Mouse (Mus musculus) limb, embryonic 13.5 days (tissue): ENCODE measurements around the gene Macf1. TPM values are rescaled to one million over a fixed set of nuclear protein-coding genes. Genes with fewer than 3 reads are reported as not detected.

ENCODE experiments used
- ATAC-seq: fragments of 200-750 bp; cut with Nextera tagmentation; 2 replicates; pipeline ENCODE4 v1.8.0; 2017; ENCODE audit warnings: low read depth, moderate number of reproducible peaks, moderate TSS enrichment; ENCODE audit not compliant: low FRiP score
- H3K27ac ChIP-seq: fragments of 300-500 bp; sonication (generic); 2 replicates; pipeline ENCODE4 v1.5.1; 2015; ENCODE audit warnings: inconsistent platforms, mild to moderate bottlenecking, moderate library complexity
- H3K27me3 ChIP-seq: fragments of 300-500 bp; sonication (generic); 2 replicates; pipeline ENCODE4 v1.6.1; 2015; ENCODE audit warnings: mild to moderate bottlenecking, inconsistent platforms
- H3K36me3 ChIP-seq: fragments of 300-500 bp; sonication (generic); 2 replicates; pipeline ENCODE4 v1.6.1; 2015; ENCODE audit warnings: inconsistent platforms, mild to moderate bottlenecking, moderate library complexity
- H3K4me1 ChIP-seq: fragments of 300-500 bp; sonication (generic); 2 replicates; pipeline ENCODE4 v1.6.1; 2015; ENCODE audit warnings: inconsistent platforms
- H3K4me2 ChIP-seq: fragments of 300-500 bp; sonication (generic); replicated peaks from 2 replicates; pipeline ENCODE4 v1.6.1; 2015; ENCODE audit warnings: inconsistent platforms, mild to moderate bottlenecking, moderate library complexity
- H3K4me3 ChIP-seq: fragments of 300-500 bp; sonication (generic); 2 replicates; pipeline ENCODE4 v1.5.1; 2015; ENCODE audit warnings: moderate library complexity, mild to moderate bottlenecking, inconsistent platforms
- H3K9ac ChIP-seq: fragments of 300-500 bp; sonication (generic); 2 replicates; pipeline ENCODE4 v1.6.1; 2015; ENCODE audit warnings: mild to moderate bottlenecking, inconsistent platforms
- H3K9me3 ChIP-seq: fragments of 300-500 bp; sonication (generic); 2 replicates; pipeline ENCODE4 v1.6.1; 2016; ENCODE audit warnings: inconsistent platforms
- WGBS: fragments of 180-500 bp; shearing (Covaris S2); methylation state at CpG from one replicate; pipeline ENCODE4 v1.1.7; 2015; 5-methylcytosine and 5-hydroxymethylcytosine counted together
- polyA plus RNA-seq: library from polyadenylated mRNA; unstranded; fragments of >200 nt; fragmentation: Nextera tagmentation; extraction: Ambion mirVana; gene quantifications from 2 replicates; pipeline ENCODE4 v1.2.1, GENCODE M21; 2015

Macf1 gene
- polyA plus RNA-seq, 1 experiment from 2014 or later: 48.0 TPM

DNA sequence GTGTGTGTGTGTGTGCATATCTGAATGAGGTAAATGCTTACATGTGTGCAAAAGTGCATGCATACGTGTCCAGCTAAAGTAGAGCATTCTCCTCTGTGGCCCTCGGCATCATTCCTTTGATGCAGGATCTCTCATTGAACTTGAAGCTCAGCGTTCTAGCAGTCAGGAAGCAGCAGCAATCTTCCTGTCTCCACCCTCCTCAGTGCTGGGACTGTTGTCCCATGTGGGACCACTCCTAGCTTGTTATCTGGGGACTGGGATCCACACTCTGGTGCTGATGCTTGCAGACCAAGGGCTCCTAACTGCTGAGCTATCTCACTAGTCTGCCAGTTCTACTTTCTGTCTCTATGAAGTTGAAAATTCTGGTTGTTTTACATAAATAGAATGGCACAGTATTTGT, 52.5 kb downstream of the Macf1 start:
- Histone ChIP-seq H3K4me3 (no peak overlapping the region), H3K9ac (no peak overlapping the region), H3K4me1 (peaks cover 4% of the 10 kb centered on the region), H3K27me3 (no peaks in the 10 kb centered on the region), H3K9me3 (no peaks in the 10 kb centered on the region), H3K27ac (no peak overlapping the region), H3K36me3 (peaks cover 5% of the 10 kb centered on the region; the same call in 1 of the 2 replicates), H3K4me2 (no peak overlapping the region)
- no peak for ATAC-seq
- WGBS: 85% methylated on average over 3 of the region's 3 CpGs

DNA sequence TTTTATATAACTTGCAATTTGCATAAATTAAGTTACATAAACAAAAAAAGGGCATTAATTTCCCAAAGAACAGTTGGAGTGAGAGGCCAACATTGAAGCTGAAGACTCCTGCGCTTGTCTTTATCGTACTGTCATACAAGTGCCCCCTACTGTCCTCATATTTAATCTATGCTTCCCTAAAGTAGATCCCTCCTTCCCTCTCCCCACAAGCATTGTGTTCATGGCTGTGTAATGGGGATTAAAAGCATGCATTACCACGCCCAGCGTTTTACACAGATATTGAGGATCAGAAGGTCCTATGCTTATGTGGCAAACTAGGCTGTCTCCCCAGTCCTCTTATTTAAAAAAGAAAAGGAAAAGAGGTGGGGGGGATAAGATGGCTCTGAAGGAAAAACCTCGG, 56.5 kb downstream of the Macf1 start:
- no peaks in the 10 kb centered on the region for H3K27me3 ChIP-seq
- peaks cover 20% of the 10 kb centered on the region for H3K4me1 ChIP-seq
- ATAC-seq: no peak
- no peak overlapping the region for H3K4me2 ChIP-seq
- WGBS: 82% methylated on average over 5 of the region's 5 CpGs
- no peak overlapping the region; the same call in 1 of the 2 replicates for H3K27ac ChIP-seq
- no peaks in the 10 kb centered on the region for H3K9me3 ChIP-seq
- peaks cover 5% of the 10 kb centered on the region; the same call in 1 of the 2 replicates for H3K36me3 ChIP-seq
- H3K9ac ChIP-seq: no peak overlapping the region
- H3K4me3 ChIP-seq: no peak overlapping the region

DNA sequence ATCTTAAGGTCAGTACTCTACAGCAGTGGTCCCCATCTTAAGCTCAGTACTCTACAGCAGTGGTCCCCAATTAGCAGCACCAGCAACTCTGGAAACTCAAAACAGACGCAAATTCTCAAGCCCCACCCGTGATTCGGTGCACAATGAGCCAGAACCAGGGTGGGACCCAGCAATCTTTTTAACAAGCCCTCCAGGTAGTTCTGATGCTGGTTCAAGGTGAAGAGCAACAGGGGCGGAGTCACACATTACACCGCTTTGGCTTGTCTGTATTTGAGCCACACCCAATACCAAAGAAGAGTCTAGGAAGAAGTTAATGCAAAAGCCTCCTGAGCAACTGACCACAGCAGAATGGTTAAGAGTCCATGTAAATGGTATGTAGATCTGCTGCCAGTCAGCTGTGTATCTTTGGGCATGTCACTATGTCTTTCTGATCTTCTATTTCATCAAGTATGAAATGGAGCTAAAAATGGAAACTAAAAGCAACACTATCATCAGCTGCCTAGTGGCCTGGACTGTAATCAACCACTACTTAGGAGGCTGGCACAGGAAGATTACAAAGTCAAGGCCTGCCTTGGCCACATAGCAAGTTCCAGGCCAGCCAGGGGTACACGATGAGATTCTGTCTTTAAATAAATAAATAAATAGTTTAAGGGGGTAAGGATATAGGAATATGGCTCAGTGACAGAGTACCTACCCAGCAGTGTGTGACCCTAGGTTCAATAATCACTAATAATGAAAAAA, 58.7 kb downstream of the Macf1 start:
- WGBS: 73% methylated on average over 6 of the region's 6 CpGs
- ATAC-seq: no peak
- Histone ChIP-seq H3K4me2 (no peak overlapping the region), H3K36me3 (peaks cover 5% of the 10 kb centered on the region; the same call in 1 of the 2 replicates), H3K27ac (no peak overlapping the region; the same call in 1 of the 2 replicates), H3K9ac (no peak overlapping the region), H3K4me3 (no peak overlapping the region), H3K27me3 (no peaks in the 10 kb centered on the region), H3K9me3 (no peaks in the 10 kb centered on the region), H3K4me1 (peaks cover 20% of the 10 kb centered on the region)

DNA sequence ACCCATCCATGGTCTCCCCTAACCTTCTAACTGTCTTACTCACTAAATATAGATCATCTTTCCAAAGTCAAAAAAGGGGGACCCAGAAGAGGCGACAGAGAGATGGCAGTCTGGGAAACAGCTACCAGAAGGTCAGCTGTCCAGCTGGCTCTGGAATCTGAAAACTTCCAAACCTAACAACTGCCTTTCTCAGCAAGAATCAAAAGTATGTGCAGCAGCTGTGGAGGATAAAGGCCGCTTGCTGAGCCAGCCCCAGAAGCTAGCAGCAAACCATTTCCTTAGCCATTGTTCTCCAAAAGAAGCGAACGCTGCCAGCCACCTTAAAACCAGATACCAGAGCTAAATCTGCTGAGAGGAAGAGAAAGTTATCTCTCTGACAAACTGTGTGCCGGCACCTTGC, 59.7 kb downstream of the Macf1 start:
- Histone ChIP-seq H3K36me3 (peaks cover 5% of the 10 kb centered on the region; the same call in 1 of the 2 replicates), H3K4me3 (no peak overlapping the region), H3K4me2 (no peak overlapping the region), H3K4me1 (peaks cover 20% of the 10 kb centered on the region), H3K9me3 (no peaks in the 10 kb centered on the region), H3K9ac (no peak overlapping the region), H3K27ac (peak overlapping the region; percentile 48; the same call in 1 of the 2 replicates), H3K27me3 (no peaks in the 10 kb centered on the region)
- ATAC-seq: peak; percentile 71; the same call in 1 of the 2 replicates
- 39% methylated on average over 5 of the region's 5 CpGs for WGBS

DNA sequence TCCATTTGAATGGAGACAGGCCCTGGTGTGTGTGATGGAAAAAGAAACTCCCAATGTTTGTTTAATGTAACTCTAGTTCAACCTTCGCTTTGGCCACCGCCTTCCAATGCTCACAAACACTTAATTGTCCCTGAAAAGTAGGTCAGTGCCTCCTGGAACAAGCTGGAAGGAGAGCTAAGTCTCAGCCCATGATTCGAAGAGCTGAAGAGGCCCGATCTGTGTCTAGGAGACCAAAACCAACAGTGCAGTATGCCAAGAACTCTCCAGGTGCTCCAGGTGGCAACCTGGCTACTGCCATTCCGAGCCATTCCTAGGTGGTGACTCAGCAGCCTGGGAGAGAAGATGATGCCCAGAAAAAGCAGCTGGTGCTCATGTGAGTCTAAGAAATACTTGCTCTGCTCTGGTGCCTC, 60.4 kb downstream of the Macf1 start:
- 80% methylated on average over 5 of the region's 5 CpGs for WGBS
- no peak overlapping the region for H3K9ac ChIP-seq
- H3K4me1 ChIP-seq: peaks cover 20% of the 10 kb centered on the region
- H3K9me3 ChIP-seq: no peaks in the 10 kb centered on the region
- ATAC-seq: no peak
- H3K4me2 ChIP-seq: no peak overlapping the region
- H3K36me3 ChIP-seq: no peaks in the 10 kb centered on the region
- H3K4me3 ChIP-seq: no peak overlapping the region
- no peaks in the 10 kb centered on the region for H3K27me3 ChIP-seq
- H3K27ac ChIP-seq: no peak overlapping the region

DNA sequence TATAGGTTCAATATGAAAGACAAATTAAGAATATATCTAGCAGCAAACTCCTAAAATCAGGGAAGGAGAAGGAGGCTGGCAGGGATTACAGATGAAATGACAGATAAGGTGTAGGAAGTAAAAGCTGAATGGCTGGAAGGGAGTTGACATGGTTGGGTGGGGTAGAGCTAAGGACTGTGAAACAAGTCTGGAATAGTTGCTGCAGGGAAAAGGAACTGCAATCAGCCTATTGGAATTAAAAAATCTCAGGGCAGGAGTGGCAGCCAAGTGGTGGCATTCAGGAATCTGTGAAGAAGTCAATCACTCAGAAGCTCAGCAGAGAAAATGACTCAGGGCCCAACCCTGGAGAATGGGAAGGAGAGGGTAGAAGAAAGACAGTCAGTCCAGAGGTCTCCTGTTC, 62.4 kb downstream of the Macf1 start:
- H3K4me2 ChIP-seq: no peak overlapping the region
- H3K9ac ChIP-seq: no peak overlapping the region
- no peaks in the 10 kb centered on the region for H3K9me3 ChIP-seq
- no peak overlapping the region for H3K27ac ChIP-seq
- H3K27me3 ChIP-seq: no peaks in the 10 kb centered on the region
- no peaks in the 10 kb centered on the region for H3K36me3 ChIP-seq
- no peak overlapping the region for H3K4me3 ChIP-seq
- H3K4me1 ChIP-seq: peaks cover 20% of the 10 kb centered on the region
- no peak for ATAC-seq

DNA sequence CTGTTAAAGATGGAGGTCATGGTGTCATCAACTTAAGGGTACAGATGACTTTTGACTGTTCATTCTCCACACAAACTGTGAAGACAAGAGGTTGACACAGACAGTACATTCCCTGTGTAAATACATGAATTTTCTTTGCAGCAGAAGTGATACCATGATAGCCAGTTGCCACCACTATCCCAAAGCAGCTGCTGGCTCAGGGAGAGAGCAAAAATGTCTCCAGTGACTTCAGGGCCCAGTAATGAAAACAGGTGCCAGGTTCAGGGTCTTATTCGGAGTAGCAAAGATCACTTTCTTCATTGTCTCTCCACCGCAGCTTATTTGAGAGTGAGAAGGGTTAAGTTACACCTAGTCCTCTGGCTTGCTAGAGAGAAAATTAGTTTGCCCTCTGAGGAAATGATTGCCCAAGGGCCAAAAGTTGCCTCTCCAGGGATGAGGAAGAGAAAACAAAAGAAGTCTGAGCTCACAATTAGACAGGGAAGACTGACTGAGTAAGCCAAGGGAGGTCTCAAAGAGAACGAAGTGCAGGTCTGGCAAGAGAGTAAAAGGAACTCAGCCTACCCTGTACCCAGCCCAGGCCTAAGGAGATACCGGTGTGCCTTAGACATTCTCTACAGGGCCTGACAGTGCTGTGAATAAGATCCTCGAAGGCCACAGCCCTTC, 66.3 kb downstream of the Macf1 start:
- no peak overlapping the region for H3K4me3 ChIP-seq
- H3K4me2 ChIP-seq: no peak overlapping the region
- WGBS: 76% methylated on average over 5 of the region's 5 CpGs
- H3K36me3 ChIP-seq: no peaks in the 10 kb centered on the region
- H3K4me1 ChIP-seq: peaks cover 5% of the 10 kb centered on the region; the same call in 1 of the 2 replicates
- H3K9ac ChIP-seq: no peak overlapping the region
- no peaks in the 10 kb centered on the region for H3K9me3 ChIP-seq
- no peaks in the 10 kb centered on the region for H3K27me3 ChIP-seq
- 0 out of 2 replicates have a peak overlapping the region, but pooled peaks have one; percentile 23 for H3K27ac ChIP-seq
- no peak for ATAC-seq

DNA sequence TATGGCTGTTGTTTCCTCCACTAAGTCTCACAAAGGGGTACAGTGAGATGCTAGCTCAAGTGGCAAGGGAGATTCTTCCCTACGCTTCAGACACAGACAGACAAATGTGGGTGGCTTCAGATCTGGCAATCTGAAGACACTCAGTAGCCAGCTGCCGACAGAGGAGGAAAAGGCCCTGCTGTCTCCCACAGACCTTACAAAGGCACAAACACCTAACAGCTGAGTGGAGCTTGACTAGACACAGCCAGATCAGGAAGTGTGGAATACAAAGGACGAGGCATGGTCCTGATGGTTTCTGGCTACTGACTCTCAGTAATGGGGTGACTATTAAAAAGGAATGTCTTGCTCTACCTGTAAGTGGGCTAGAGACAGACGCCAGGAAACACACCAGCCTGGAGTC, 67.2 kb downstream of the Macf1 start:
- H3K9me3 ChIP-seq: no peaks in the 10 kb centered on the region
- peaks cover 8% of the 10 kb centered on the region; the same call in 1 of the 2 replicates for H3K4me1 ChIP-seq
- no peak overlapping the region for H3K9ac ChIP-seq
- ATAC-seq: no peak
- 63% methylated on average over 4 of the region's 4 CpGs for WGBS
- no peaks in the 10 kb centered on the region for H3K27me3 ChIP-seq
- H3K4me2 ChIP-seq: no peak overlapping the region
- H3K4me3 ChIP-seq: no peak overlapping the region
- H3K27ac ChIP-seq: peak overlapping the region; percentile 23; the same call in 1 of the 2 replicates
- no peaks in the 10 kb centered on the region for H3K36me3 ChIP-seq

DNA sequence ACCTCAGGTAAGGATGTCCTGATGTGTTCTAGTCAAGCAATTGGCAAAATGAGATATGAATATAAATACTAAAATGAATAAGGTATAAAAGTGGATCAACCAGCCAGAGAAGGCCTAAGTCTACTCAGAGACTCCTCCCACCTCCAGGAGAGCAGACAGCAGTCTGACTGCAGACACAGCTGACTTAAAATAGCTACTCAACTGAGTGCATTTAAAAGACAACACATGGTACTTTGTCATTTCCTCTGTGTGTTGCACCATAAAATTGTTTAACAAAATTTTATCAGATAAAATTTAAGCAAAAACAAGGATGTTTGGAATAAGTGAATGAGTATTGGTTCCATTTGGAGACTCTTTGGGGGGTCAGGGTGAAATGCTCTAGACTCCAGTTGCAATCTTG, 67.7 kb downstream of the Macf1 start:
- H3K9me3 ChIP-seq: no peaks in the 10 kb centered on the region
- H3K4me3 ChIP-seq: no peak overlapping the region
- H3K27me3 ChIP-seq: no peaks in the 10 kb centered on the region
- H3K4me2 ChIP-seq: no peak overlapping the region
- no peak overlapping the region for H3K27ac ChIP-seq
- no peak for ATAC-seq
- peaks cover 8% of the 10 kb centered on the region; the same call in 1 of the 2 replicates for H3K4me1 ChIP-seq
- no peaks in the 10 kb centered on the region for H3K36me3 ChIP-seq
- H3K9ac ChIP-seq: no peak overlapping the region

DNA sequence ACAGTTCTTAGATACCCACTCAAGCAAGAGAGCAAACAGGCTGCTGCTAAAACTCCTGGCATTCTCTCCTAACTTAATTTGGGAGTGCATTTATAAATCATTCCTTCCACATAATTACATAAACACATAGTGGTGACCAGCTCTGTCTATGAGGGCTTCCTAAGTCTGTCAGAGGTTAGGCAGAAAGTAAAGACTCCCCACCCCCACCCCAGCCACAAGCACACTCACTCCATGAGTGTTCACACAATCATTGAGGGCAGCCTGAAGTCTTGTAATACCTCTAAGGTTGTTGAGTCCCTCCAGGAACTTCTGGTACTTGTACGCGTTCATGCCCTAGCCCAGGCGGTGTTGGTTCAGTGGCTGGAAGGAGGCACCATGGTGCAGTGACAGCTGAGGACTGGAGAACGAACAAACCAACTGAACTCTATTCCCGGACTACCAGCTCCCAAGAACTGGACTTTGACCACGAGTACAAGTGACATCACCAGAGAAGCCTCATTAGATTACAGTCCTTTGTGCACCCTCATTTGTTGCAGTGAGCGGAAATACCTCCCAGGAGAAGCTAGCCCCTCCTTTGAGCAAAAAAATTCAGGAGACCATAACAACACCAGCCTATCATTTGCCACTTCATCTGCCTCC, 70.7 kb downstream of the Macf1 start:
- no peaks in the 10 kb centered on the region; the same call in 1 of the 2 replicates for H3K36me3 ChIP-seq
- H3K4me2 ChIP-seq: no peak overlapping the region
- no peak overlapping the region for H3K27ac ChIP-seq
- H3K4me3 ChIP-seq: no peak overlapping the region
- H3K27me3 ChIP-seq: no peaks in the 10 kb centered on the region
- H3K9ac ChIP-seq: no peak overlapping the region
- 0 out of 2 replicates have a peak, but pooled peaks have one; percentile 36 for ATAC-seq
- H3K4me1 ChIP-seq: peaks cover 8% of the 10 kb centered on the region; the same call in 1 of the 2 replicates
- WGBS: 78% methylated on average over 7 of the region's 7 CpGs
- no peaks in the 10 kb centered on the region for H3K9me3 ChIP-seq

DNA sequence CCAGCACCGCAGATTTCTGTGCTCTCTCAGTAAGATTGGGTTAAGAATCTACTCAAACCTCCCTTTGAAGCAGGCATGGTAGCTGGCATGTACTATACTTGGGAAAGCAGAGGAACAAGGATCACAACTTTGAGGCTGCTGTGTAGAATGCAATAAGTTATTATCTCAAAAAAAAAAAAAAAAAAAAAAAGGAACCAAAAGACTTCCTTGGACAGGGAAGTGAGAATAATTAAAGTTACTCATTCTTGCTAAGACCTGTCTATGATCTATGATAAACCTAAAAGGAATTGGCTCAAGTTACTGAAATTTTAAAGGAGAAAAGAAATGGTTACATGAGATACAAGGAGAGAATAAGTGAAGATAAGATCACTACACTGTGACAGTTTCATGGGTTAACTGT, 72.2 kb downstream of the Macf1 start:
- Histone ChIP-seq H3K4me2 (no peak overlapping the region), H3K4me3 (no peak overlapping the region), H3K27me3 (no peaks in the 10 kb centered on the region), H3K9me3 (no peaks in the 10 kb centered on the region), H3K4me1 (peaks cover 8% of the 10 kb centered on the region; the same call in 1 of the 2 replicates), H3K27ac (no peak overlapping the region), H3K36me3 (no peaks in the 10 kb centered on the region; the same call in 1 of the 2 replicates), H3K9ac (no peak overlapping the region)
- WGBS: 95% methylated on average over 1 of the region's 1 CpGs
- ATAC-seq: no peak

DNA sequence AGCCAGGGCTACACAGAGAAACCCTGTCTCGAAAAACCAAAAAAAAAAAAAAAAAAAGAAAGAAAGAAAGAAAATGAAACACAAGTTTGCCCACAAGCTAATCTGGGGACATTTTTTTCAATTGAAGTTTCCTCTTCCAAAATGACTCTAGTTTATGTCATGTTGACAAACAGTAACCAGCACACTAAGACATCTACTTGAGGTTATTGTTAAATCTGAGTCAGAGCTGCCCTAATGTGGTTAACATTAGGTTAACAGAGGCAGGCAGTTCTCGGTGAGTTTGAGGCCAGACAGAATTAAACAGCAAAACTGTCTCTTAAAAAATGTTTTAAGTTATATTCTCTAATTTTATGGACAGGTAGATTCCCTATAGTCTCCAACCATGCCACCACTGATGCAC, 72.9 kb downstream of the Macf1 start:
- Histone ChIP-seq H3K27ac (no peak overlapping the region), H3K4me2 (no peak overlapping the region)
- WGBS: 64% methylated on average over 2 of the region's 2 CpGs

More for the DNA sequence above, 72.9 kb downstream of the Macf1 start:
- no peak for ATAC-seq
- Histone ChIP-seq H3K27me3 (no peaks in the 10 kb centered on the region), H3K4me1 (peaks cover 8% of the 10 kb centered on the region; the same call in 1 of the 2 replicates), H3K9ac (no peak overlapping the region), H3K9me3 (no peaks in the 10 kb centered on the region), H3K4me3 (no peak overlapping the region), H3K36me3 (no peaks in the 10 kb centered on the region; the same call in 1 of the 2 replicates)
